ENCODE assay signal across 28 mouse cellular contexts in the genomic region with DNA sequence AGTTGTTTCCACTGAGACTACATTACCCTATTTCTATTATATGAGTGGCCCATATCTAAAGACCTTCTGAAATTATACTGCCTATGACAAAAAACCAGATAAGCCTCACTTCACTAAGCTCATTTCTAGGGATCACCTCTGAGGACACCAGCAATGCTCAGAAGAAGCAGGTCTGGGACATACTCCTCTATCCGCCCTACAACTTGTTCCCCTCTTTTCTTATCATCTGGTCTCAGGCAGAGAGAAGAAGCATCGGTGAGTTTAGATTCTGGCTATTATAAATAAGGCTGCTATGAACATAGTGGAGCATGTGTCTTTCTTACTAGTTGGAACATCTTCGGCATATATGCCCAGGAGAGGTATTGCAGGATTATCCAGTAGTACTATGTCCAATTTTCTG. TPM values are rescaled to one million over a fixed set of nuclear protein-coding genes. Genes with fewer than 3 reads are reported as not detected.
A peak's percentile ranks its signal among the peaks of the same experiment; 100 is the strongest.
DNase-seq lines count a peak whose midpoint lies in the region; ATAC-seq and TF ChIP-seq lines count a peak whose summit lies in the region.
"Had no signal": no experiment of that assay in that cellular context is flagged by ENCODE, and none has a peak within 500 bp of the region (broad histone marks: within the 10 kb centered on the region; RNA-seq: fewer than 3 reads in every experiment).

No protein-coding gene starts in this region.

- no peaks in the 10 kb centered on the region for H3K27me3 ChIP-seq in liver, embryonic 14.5 days (ENCODE audit: control insufficient read depth, insufficient read depth, low read length)
- no peaks in the 10 kb centered on the region for H3K27me3 ChIP-seq in liver, embryonic 12.5 days (replicated peaks)
- H3K27me3 ChIP-seq in G1E (ENCODE audit: insufficient read depth, low read length) (no peaks in the 10 kb centered on the region), MEL (ENCODE audit: control insufficient read depth in 1 of 2, insufficient read depth in 2 of 2, low read length in 2 of 2) (no peaks in the 10 kb centered on the region)
- H3K27me3 ChIP-seq: embryonic facial prominence, embryonic 13.5 days; embryonic facial prominence, embryonic 15.5 days; forebrain, embryonic 12.5 days had no signal

- no peaks in the 10 kb centered on the region for H3K36me3 ChIP-seq in liver, embryonic 14.5 days (replicated peaks; ENCODE audit: control insufficient read depth, insufficient read depth, low read depth)
- no peaks in the 10 kb centered on the region for H3K36me3 ChIP-seq in liver, embryonic 12.5 days
- H3K36me3 ChIP-seq in G1E (replicated peaks), result no peaks in the 10 kb centered on the region
- no peaks in the 10 kb centered on the region for H3K36me3 ChIP-seq in MEL (ENCODE audit: control insufficient read depth in 1 of 2, insufficient read depth in 2 of 2, low read length in 2 of 2)
- H3K36me3 ChIP-seq: embryonic facial prominence, embryonic 13.5 days; embryonic facial prominence, embryonic 15.5 days; forebrain, embryonic 10.5 days; forebrain, embryonic 12.5 days had no signal

- H3K4me2 ChIP-seq in liver, embryonic 14.5 days (ENCODE audit: low read depth), result no peak overlapping the region
- no peak overlapping the region for H3K4me2 ChIP-seq in liver, embryonic 12.5 days
- H3K4me2 ChIP-seq: embryonic facial prominence, embryonic 13.5 days; embryonic facial prominence, embryonic 15.5 days; forebrain, embryonic 12.5 days had no signal

- no peak overlapping the region for H3K27ac ChIP-seq in liver, embryonic 14.5 days
- H3K27ac ChIP-seq in liver, embryonic 12.5 days, result no peak overlapping the region
- no peak overlapping the region for H3K27ac ChIP-seq in MEL (ENCODE audit: control insufficient read depth, low read depth, low read length)
- H3K27ac ChIP-seq: embryonic facial prominence, embryonic 13.5 days; embryonic facial prominence, embryonic 15.5 days; forebrain, embryonic 10.5 days; forebrain, embryonic 12.5 days had no signal

- H3K4me1 ChIP-seq in liver, embryonic 14.5 days (replicated peaks; ENCODE audit: control insufficient read depth in 2 of 2, insufficient read depth in 2 of 2, low read length in 1 of 2), result no peaks in the 10 kb centered on the region
- H3K4me1 ChIP-seq in liver, embryonic 12.5 days, result no peaks in the 10 kb centered on the region
- H3K4me1 ChIP-seq in G1E (ENCODE audit: insufficient read depth, low read depth, low read length) (no peaks in the 10 kb centered on the region), MEL (ENCODE audit: control insufficient read depth in 1 of 2, insufficient read depth in 2 of 2, low read length in 2 of 2) (no peaks in the 10 kb centered on the region)
- H3K4me1 ChIP-seq: embryonic facial prominence, embryonic 13.5 days; embryonic facial prominence, embryonic 15.5 days; forebrain, embryonic 10.5 days; forebrain, embryonic 12.5 days had no signal

- 49% methylated on average over 3 of the region's 3 CpGs for WGBS in liver, embryonic 14.5 days (ENCODE audit: insufficient replicate concordance)
- 77% methylated on average over 3 of the region's 3 CpGs for WGBS in liver, embryonic 12.5 days (ENCODE audit: insufficient replicate concordance)

- no peaks in the 10 kb centered on the region for H3K9me3 ChIP-seq in liver, embryonic 14.5 days (ENCODE audit: control insufficient read depth, low read length)
- no peaks in the 10 kb centered on the region for H3K9me3 ChIP-seq in liver, embryonic 12.5 days (replicated peaks)
- H3K9me3 ChIP-seq in G1E (replicated peaks), result no peaks in the 10 kb centered on the region
- no peaks in the 10 kb centered on the region for H3K9me3 ChIP-seq in MEL (replicated peaks; ENCODE audit: insufficient read depth, low read length)
- H3K9me3 ChIP-seq: embryonic facial prominence, embryonic 13.5 days; embryonic facial prominence, embryonic 15.5 days; forebrain, embryonic 10.5 days; forebrain, embryonic 12.5 days had no signal

- peak in 1 of 3 experiments; percentile 30 for DNase-seq in liver, embryonic 14.5 days (ENCODE audit: low read depth in 3 of 3, low spot score in 3 of 3)
- DNase-seq in G1E (ENCODE audit: low spot score) (no peak), MEL (ENCODE audit: low read depth, low spot score) (peak; percentile 38)
- no peak for DNase-seq in cerebellum, adult 9-10 months
- DNase-seq: adrenal gland, adult 2 months; adrenal gland, postnatal 10 days; adrenal gland, postnatal 25 days; cerebellum, adult 11-12 months; cerebellum, adult 2 months; cerebellum, adult 9-11 months; cerebellum, postnatal 14 days; cerebellum, postnatal 36 days; embryo, embryonic 11 days had no signal

- no peak overlapping the region for H3K9ac ChIP-seq in liver, embryonic 14.5 days (replicated peaks)
- no peak overlapping the region for H3K9ac ChIP-seq in liver, embryonic 12.5 days
- no peak overlapping the region for H3K9ac ChIP-seq in MEL (ENCODE audit: control insufficient read depth, low read depth, low read length, poor library complexity, severe bottlenecking)
- H3K9ac ChIP-seq: embryonic facial prominence, embryonic 13.5 days; embryonic facial prominence, embryonic 15.5 days; forebrain, embryonic 12.5 days had no signal

- no peak for TF ChIP-seq POLR2A in MEL (IDR thresholded peaks at IDR 0.05; ENCODE audit: control insufficient read depth in 1 of 2, insufficient read depth in 1 of 2, low read depth in 1 of 2, low read length in 2 of 2, poor library complexity in 1 of 2)

- TF ChIP-seq CTCF in liver, embryonic 14.5 days (IDR thresholded peaks at IDR 0.05; ENCODE audit: low read depth), result no peak
- TF ChIP-seq CTCF in G1E (IDR thresholded peaks at IDR 0.05; ENCODE audit: low read depth, low read length) (no peak), MEL (IDR thresholded peaks at IDR 0.05 in 2 of 3, conservative IDR thresholded peaks at IDR 0.05 in 1 of 3; ENCODE audit: control insufficient read depth in 1 of 3, insufficient read depth in 1 of 3, low read depth in 2 of 3, low read length in 3 of 3, poor library complexity in 1 of 3, severe bottlenecking in 1 of 3) (no peak)

- TF ChIP-seq EP300 in liver, embryonic 14.5 days (IDR thresholded peaks at IDR 0.05; ENCODE audit: low read depth), result no peak
- TF ChIP-seq EP300 in MEL (IDR thresholded peaks at IDR 0.05; ENCODE audit: low read depth in 1 of 2, low read length in 2 of 2), result peak in 1 of 2 experiments; percentile 51; a peak in 1 of 4 replicates

- no peak overlapping the region for H3K4me3 ChIP-seq in liver, embryonic 14.5 days (ENCODE audit: insufficient read depth in 1 of 2, low read depth in 2 of 2, low read length in 2 of 2)
- no peak overlapping the region for H3K4me3 ChIP-seq in liver, embryonic 12.5 days
- H3K4me3 ChIP-seq in G1E (ENCODE audit: low read depth, low read length) (no peak overlapping the region), MEL (ENCODE audit: control insufficient read depth in 1 of 2, insufficient read depth in 1 of 2, low read depth in 2 of 2, low read length in 2 of 2) (no peak overlapping the region)
- H3K4me3 ChIP-seq: embryonic facial prominence, embryonic 13.5 days; embryonic facial prominence, embryonic 15.5 days; erythroblast, embryonic 14.5 days; forebrain, embryonic 10.5 days; forebrain, embryonic 12.5 days had no signal

- no peaks in the 10 kb centered on the region for H3K79me2 ChIP-seq in MEL (ENCODE audit: control insufficient read depth, insufficient read depth, low read length, poor library complexity)

- no peak for TF ChIP-seq RAD21 in MEL (IDR thresholded peaks at IDR 0.05; ENCODE audit: low read depth, low read length)

- ATAC-seq in liver, embryonic 14.5 days (ENCODE audit: insufficient read depth), result peak; percentile 13; the same call in 1 of the 2 replicates
- no peak for ATAC-seq in liver, embryonic 12.5 days
- ATAC-seq in G1E (ENCODE audit: extremely low read depth, insufficient number of reproducible peaks, low FRiP score, poor library complexity, severe bottlenecking), result 0 out of 2 replicates have a peak, but pooled peaks have one; percentile 28
- no peak for ATAC-seq in megakaryocyte, adult 5-6 weeks (ENCODE audit: poor library complexity, severe bottlenecking)
- ATAC-seq: forebrain, embryonic 14.5 days; forebrain, embryonic 16.5 days had no signal

TF ChIP-seq in MEL, 35 proteins besides CTCF, POLR2A, EP300 and RAD21:
- no peak for TF ChIP-seq CHD2 (IDR thresholded peaks at IDR 0.05; ENCODE audit: low read length)
- no peak for TF ChIP-seq MEF2A (IDR thresholded peaks at IDR 0.05; ENCODE audit: extremely low read depth, insufficient replicate concordance, low read depth, low read length, poor library complexity, severe bottlenecking)
- 0 out of 2 replicates have a peak, but pooled peaks have one; percentile 6 for TF ChIP-seq RCOR1 (IDR thresholded peaks at IDR 0.05; ENCODE audit: low read depth, low read length)
- no peak for TF ChIP-seq ZC3H11A (IDR thresholded peaks at IDR 0.05; ENCODE audit: low read depth, low read length)
- 0 out of 2 replicates have a peak, but pooled peaks have one; percentile 4 for TF ChIP-seq ETS1 (IDR thresholded peaks at IDR 0.05; ENCODE audit: low read depth, low read length)
- TF ChIP-seq TCF12 (IDR thresholded peaks at IDR 0.05; ENCODE audit: low read depth, low read length), result peak; percentile 20; the same call in 1 of the 2 replicates
- TF ChIP-seq TAL1 (IDR thresholded peaks at IDR 0.05; ENCODE audit: low read length), result no peak

RNA-seq across cellular contexts. Expression of a gene that starts 35.3 kb away (rescaled TPM):
- polyA plus RNA-seq in liver, embryonic 14.5 days (2012; rRNA removed), result not detected in 2 replicates
- polyA plus RNA-seq in liver, embryonic 14.5 days (2014; fragmentation: Nextera tagmentation; extraction: Ambion mirVana), result not detected in 2 replicates
- polyA plus RNA-seq in liver, embryonic 12.5 days (2016; fragmentation: Nextera tagmentation; extraction: Ambion mirVana), result not detected in 2 replicates
- not detected in 2 replicates for total RNA-seq in G1E (2014; fragmentation: Nextera tagmentation)
- total RNA-seq in G1E (2017), result not detected in 2 replicates
- polyA plus RNA-seq in G1E (2012), result not detected in 2 replicates
- total RNA-seq in MEL (2012; rRNA removed), result not detected in 2 replicates
- not detected for polyA plus RNA-seq in MEL (2012; ENCODE audit: insufficient read depth in 1 of 2, insufficient read length in 2 of 2, low read depth in 1 of 2, low replicate concordance in 2 of 2, missing spikeins in 1 of 2)
- total RNA-seq in megakaryocyte, adult 5-6 weeks (2015), result not detected in 2 replicates
- not detected in 2 replicates for total RNA-seq in megakaryocyte, adult 5-6 weeks (2017)
- total RNA-seq: adrenal gland, adult 2 months; adrenal gland, postnatal 10 days; adrenal gland, postnatal 25 days; adrenal gland, postnatal 4 days; common myeloid progenitor, adult 5-6 weeks; ES-E14 had no signal
- polyA plus RNA-seq: adrenal gland, adult 2 months; brain, embryonic 14.5 days; C2C12; cerebellum, adult 2 months; embryonic facial prominence, embryonic 11.5 days; embryonic facial prominence, embryonic 13.5 days; embryonic facial prominence, embryonic 15.5 days; erythroblast, embryonic 14.5 days; forebrain, embryonic 10.5 days; forebrain, embryonic 12.5 days; forebrain, embryonic 14.5 days; forebrain, embryonic 16.5 days had no signal

RNA-seq across cellular contexts. Expression of a gene that starts 49.3 kb away (rescaled TPM):
- 1.7 and 2.8 TPM in 2 replicates for polyA plus RNA-seq in liver, embryonic 14.5 days (2012; rRNA removed)
- polyA plus RNA-seq in liver, embryonic 14.5 days (2014; fragmentation: Nextera tagmentation; extraction: Ambion mirVana), result 9.2 and 9.3 TPM in 2 replicates
- polyA plus RNA-seq in liver, embryonic 12.5 days (2016; fragmentation: Nextera tagmentation; extraction: Ambion mirVana), result 2.9 and 3.7 TPM in 2 replicates
- total RNA-seq in G1E (2014; fragmentation: Nextera tagmentation) (0.83 TPM in 1 of 2 replicates, not detected in the other), G1E (2017) (0.05 TPM in 1 of 2 replicates, not detected in the other), MEL (2012; rRNA removed) (not detected in 2 replicates)
- polyA plus RNA-seq in G1E (2012) (0.01 and 0.05 TPM in 2 replicates), MEL (2012; ENCODE audit: insufficient read depth in 1 of 2, insufficient read length in 2 of 2, low read depth in 1 of 2, low replicate concordance in 2 of 2, missing spikeins in 1 of 2) (not detected)
- total RNA-seq in megakaryocyte, adult 5-6 weeks (2015), result 890 and 891 TPM in 2 replicates
- total RNA-seq in megakaryocyte, adult 5-6 weeks (2017), result 1,069 and 1,126 TPM in 2 replicates
- polyA plus RNA-seq: C2C12; erythroblast, embryonic 14.5 days had no signal

Comparison
In these comparisons a context has a peak if more than half of its experiments do, and no peak if none do; other contexts are left out.
1. ATAC-seq: peak in liver, embryonic 14.5 days (single experiment) and G1E (single experiment); none in liver, embryonic 12.5 days (single experiment) and megakaryocyte, adult 5-6 weeks (single experiment).